Mouse (Mus musculus): ENCODE data around the gene Cacul1.

DNA sequence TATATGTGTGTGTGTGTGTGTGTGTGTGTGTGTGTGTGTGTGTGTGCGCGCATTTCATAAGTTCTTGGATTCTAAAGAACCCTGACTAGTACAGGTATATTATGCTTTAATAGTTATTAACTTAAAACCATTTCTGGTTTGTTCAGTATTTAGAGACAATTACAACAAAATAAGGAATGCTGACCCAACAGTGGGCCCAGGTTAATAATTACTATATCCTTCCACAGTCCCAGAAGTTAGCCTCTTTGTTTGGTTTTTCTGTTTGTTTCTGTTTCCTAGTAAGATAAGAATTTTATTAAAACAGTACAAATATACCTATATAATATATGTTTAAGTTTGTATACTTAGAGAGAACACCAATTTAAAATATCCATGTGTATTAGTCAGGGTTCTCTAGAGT lies 2.4 kb upstream of the Cacul1 start:
- TF ChIP-seq CTCF (IDR thresholded peaks at IDR 0.05; ENCODE audit: borderline replicate concordance, control insufficient read depth, extremely low read depth, insufficient read depth, low read length, poor library complexity) (no peak), POLR2A (IDR thresholded peaks at IDR 0.05; ENCODE audit: control insufficient read depth, extremely low read depth, insufficient read depth, low read length, poor library complexity) (no peak)

Data from thymus, adult 2 months (tissue).